Comparison of ENCODE assay signal across 8 mouse cellular contexts in the genomic region with DNA sequence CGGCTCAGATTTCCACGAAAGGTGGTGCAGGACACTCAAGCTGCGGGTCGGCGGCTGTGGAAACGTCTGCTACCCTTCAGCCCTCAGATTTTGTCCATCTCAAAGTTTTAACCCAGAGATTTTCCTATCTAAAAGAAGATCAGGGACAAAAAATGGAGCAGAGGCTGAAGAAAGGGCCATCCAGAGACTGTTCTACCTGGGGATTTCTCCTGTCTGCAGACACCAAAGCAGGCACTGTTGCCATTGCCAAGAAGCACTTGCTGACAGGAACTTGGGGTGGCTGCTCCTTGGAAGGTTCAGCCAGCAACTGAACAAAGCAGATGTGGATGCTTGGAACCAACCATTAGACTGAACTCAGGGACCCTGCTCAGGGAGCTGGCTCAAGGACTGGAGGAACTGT. TPM values are rescaled to one million over a fixed set of nuclear protein-coding genes. Genes with fewer than 3 reads are reported as not detected.
DNase-seq lines count a peak whose midpoint lies in the region; ATAC-seq and TF ChIP-seq lines count a peak whose summit lies in the region.

A gene (minus strand): TSS at position 101 of the 400 bp plus-strand sequence.

- no peaks in the 10 kb centered on the region for H3K27me3 ChIP-seq in kidney, embryonic 16.5 days (ENCODE audit: insufficient read depth, low read length)
- no peaks in the 10 kb centered on the region for H3K27me3 ChIP-seq in heart, embryonic 13.5 days (replicated peaks)
- H3K27me3 ChIP-seq in liver, embryonic 14.5 days (ENCODE audit: control insufficient read depth, insufficient read depth, low read length): no peaks in the 10 kb centered on the region

- no peaks in the 10 kb centered on the region for H3K9me3 ChIP-seq in kidney, embryonic 16.5 days (ENCODE audit: low read length)
- H3K9me3 ChIP-seq in heart, embryonic 13.5 days: no peaks in the 10 kb centered on the region
- no peaks in the 10 kb centered on the region for H3K9me3 ChIP-seq in liver, embryonic 14.5 days (ENCODE audit: control insufficient read depth, low read length)

- no peak for TF ChIP-seq EP300 in liver, embryonic 14.5 days (IDR thresholded peaks at IDR 0.05; ENCODE audit: low read depth)

- no peak within 1 kb of the TSS for H3K27ac ChIP-seq in kidney, embryonic 16.5 days (ENCODE audit: low read length)
- H3K27ac ChIP-seq in heart, embryonic 13.5 days (replicated peaks): no peak within 1 kb of the TSS
- H3K27ac ChIP-seq in liver, embryonic 14.5 days: no peak within 1 kb of the TSS

- no peak within 1 kb of the TSS for H3K4me2 ChIP-seq in kidney, embryonic 16.5 days (replicated peaks; ENCODE audit: low read depth, low read length)
- no peak within 1 kb of the TSS for H3K4me2 ChIP-seq in heart, embryonic 13.5 days
- no peak within 1 kb of the TSS for H3K4me2 ChIP-seq in liver, embryonic 14.5 days (ENCODE audit: low read depth)

- no peak for TF ChIP-seq CTCF in liver, embryonic 14.5 days (IDR thresholded peaks at IDR 0.05; ENCODE audit: low read depth)

- H3K4me1 ChIP-seq in kidney, embryonic 16.5 days (ENCODE audit: insufficient read depth, low read length): no peaks in the 10 kb centered on the region
- no peaks in the 10 kb centered on the region for H3K4me1 ChIP-seq in heart, embryonic 13.5 days
- no peaks in the 10 kb centered on the region for H3K4me1 ChIP-seq in liver, embryonic 14.5 days (replicated peaks; ENCODE audit: control insufficient read depth in 2 of 2, insufficient read depth in 2 of 2, low read length in 1 of 2)

- no peak for ATAC-seq in kidney, embryonic 16.5 days (ENCODE audit: low FRiP score, low TSS enrichment)
- no peak for ATAC-seq in heart, embryonic 13.5 days (ENCODE audit: extremely low read depth, insufficient number of reproducible peaks, low FRiP score, low TSS enrichment)
- ATAC-seq in liver, embryonic 14.5 days (ENCODE audit: insufficient read depth): no peak

- H3K4me3 ChIP-seq in kidney, embryonic 16.5 days (ENCODE audit: low read length): no peak within 1 kb of the TSS
- H3K4me3 ChIP-seq in heart, embryonic 13.5 days: no peak within 1 kb of the TSS
- no peak within 1 kb of the TSS for H3K4me3 ChIP-seq in liver, embryonic 14.5 days (ENCODE audit: insufficient read depth in 1 of 2, low read depth in 2 of 2, low read length in 2 of 2)

- H3K36me3 ChIP-seq in kidney, embryonic 16.5 days (ENCODE audit: insufficient read depth, low read length): no peaks in the 10 kb centered on the region
- no peaks in the 10 kb centered on the region for H3K36me3 ChIP-seq in heart, embryonic 13.5 days
- H3K36me3 ChIP-seq in liver, embryonic 14.5 days (replicated peaks; ENCODE audit: control insufficient read depth, insufficient read depth, low read depth): no peaks in the 10 kb centered on the region

- no peak within 1 kb of the TSS for H3K9ac ChIP-seq in kidney, embryonic 16.5 days (replicated peaks; ENCODE audit: low read length)
- H3K9ac ChIP-seq in heart, embryonic 13.5 days: no peak within 1 kb of the TSS
- no peak within 1 kb of the TSS for H3K9ac ChIP-seq in liver, embryonic 14.5 days (replicated peaks)

- no peak for DNase-seq in kidney, adult 8-10 months
- DNase-seq in adrenal gland, postnatal 10 days: no peak
- DNase-seq in liver, embryonic 14.5 days (ENCODE audit: low read depth in 3 of 3, low spot score in 3 of 3): no peak
- DNase-seq in urinary bladder, postnatal 14 days (ENCODE audit: low spot score): no peak
- no peak for DNase-seq in gastrocnemius, adult 18-20 months (ENCODE audit: low spot score)
- DNase-seq in retina, postnatal 1 day: no peak

- 90% methylated on average over 6 of the region's 6 CpGs for WGBS in kidney, embryonic 16.5 days
- WGBS in heart, embryonic 13.5 days: 91% methylated on average over 6 of the region's 6 CpGs
- WGBS in liver, embryonic 14.5 days (ENCODE audit: insufficient replicate concordance): 77% methylated on average over 6 of the region's 6 CpGs

RNA-seq across cellular contexts. Expression of the gene that starts here (rescaled TPM):
- polyA plus RNA-seq in kidney, embryonic 16.5 days (2015; fragmentation: Nextera tagmentation; extraction: Ambion mirVana): 55.6 and 118 TPM in 2 replicates
- total RNA-seq in adrenal gland, postnatal 10 days (2021): 10 to 100 TPM; 19.7 to 19.9 TPM
- polyA plus RNA-seq in heart, embryonic 13.5 days (2015; fragmentation: Nextera tagmentation; extraction: Ambion mirVana): 38.0 and 48.4 TPM in 2 replicates
- polyA plus RNA-seq in liver, embryonic 14.5 days (2012; rRNA removed): 5.2 and 10.5 TPM in 2 replicates
- polyA plus RNA-seq in liver, embryonic 14.5 days (2014; fragmentation: Nextera tagmentation; extraction: Ambion mirVana): 38.7 and 39.1 TPM in 2 replicates
- 1 to 10 TPM; 1.7 to 5.3 TPM for total RNA-seq in gastrocnemius, adult 18-20 months (2021)
